Mouse (Mus musculus): ENCODE data around the gene Sppl2b.
"Not testable (repeated sequence)": the region's sequence is repeated elsewhere in the genome, so short reads cannot be mapped to it uniquely, and the experiment has no call there.

The Sppl2b gene

DNA sequence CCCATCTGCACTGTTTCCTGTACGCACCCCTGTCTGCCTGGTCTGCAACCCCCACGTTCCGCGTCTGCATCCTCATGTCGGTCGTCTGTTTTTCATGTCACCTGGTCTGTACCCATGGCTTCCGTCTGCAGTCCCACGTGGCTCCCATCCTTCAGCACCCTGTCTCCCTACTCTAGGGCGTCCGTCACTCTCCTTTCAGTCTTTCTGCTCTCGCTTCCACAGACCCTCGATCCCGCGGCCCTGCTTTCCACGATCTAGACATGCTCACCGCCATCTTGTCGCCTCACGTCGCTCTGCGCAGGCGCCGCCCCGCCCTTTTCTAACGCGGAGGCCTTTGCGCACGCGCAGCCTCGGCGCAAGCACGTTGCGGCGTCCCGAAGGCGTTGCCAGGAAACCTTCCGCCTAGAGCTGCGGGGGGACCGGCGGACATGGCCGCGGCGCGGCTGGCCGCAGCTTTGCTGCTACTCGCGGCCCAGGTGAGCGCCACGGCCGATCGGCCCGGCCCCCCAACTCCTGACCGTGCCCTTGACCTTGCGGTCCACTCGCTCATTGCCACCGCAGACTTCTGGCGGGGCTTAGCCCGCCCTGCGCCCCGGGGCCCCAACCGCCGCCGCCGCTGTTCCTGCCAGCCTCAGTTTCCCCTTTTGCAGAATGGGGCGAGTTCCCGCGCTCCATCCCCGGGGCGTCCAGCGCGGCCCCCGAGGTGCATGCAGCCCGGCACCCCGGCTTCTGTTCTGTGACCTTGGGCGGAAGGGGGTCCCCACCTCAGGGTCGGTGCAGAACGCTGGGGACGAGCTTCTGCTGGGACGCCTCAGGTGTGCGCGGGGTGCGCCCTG, at the start of gene Sppl2b, which contains the start of gene Lsm7:
TSS of gene Sppl2b (plus strand) at position 363 of the 836 bp plus-strand sequence.
TSS of gene Lsm7 (minus strand) at position 297 of the 836 bp plus-strand sequence.
- peak; percentile 99 for DNase-seq (ENCODE audit: low spot score)

DNA sequence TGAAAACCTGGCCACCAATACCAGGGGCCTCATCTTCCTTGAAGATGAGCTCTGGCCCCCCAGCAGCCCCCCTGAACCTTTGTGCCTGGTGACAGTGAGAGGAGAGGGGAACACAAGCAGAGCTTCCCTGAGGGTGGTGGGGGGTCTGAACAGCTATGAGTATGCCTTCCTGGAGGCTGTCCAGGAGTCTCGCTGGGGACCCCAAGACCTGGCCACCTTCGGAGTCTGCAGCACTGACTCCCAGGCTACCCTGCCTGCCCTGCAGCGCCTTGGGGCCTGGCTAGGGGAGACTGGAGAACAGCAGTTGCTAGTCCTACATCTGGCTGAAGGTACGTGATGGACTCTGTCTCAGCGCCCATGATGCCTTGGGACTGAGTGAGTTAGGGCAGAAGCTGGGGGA, 49.8 kb upstream of the Sppl2b start:
- DNase-seq (ENCODE audit: low spot score) = no peak

DNA sequence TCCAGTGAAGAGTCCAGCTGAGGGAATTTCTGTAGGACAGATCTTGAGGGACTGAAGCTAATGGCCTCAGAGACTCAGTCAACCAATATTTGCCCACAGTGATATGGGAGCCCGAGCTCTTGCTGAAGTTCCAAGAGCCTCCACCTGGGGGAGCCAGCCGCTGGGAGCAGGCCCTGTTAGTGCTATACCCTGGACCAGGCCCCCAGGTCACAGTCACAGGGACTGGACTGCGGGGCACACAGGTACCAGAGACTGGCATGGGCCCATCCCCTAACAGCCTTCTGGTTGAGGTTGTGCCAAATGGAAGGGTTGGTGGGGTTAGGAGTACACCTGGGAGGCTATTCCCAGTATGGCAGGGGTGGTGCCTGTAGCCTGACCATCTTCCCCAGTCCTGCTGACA, 49.1 kb upstream of the Sppl2b start:
- DNase-seq (ENCODE audit: low spot score) = peak; percentile 63

DNA sequence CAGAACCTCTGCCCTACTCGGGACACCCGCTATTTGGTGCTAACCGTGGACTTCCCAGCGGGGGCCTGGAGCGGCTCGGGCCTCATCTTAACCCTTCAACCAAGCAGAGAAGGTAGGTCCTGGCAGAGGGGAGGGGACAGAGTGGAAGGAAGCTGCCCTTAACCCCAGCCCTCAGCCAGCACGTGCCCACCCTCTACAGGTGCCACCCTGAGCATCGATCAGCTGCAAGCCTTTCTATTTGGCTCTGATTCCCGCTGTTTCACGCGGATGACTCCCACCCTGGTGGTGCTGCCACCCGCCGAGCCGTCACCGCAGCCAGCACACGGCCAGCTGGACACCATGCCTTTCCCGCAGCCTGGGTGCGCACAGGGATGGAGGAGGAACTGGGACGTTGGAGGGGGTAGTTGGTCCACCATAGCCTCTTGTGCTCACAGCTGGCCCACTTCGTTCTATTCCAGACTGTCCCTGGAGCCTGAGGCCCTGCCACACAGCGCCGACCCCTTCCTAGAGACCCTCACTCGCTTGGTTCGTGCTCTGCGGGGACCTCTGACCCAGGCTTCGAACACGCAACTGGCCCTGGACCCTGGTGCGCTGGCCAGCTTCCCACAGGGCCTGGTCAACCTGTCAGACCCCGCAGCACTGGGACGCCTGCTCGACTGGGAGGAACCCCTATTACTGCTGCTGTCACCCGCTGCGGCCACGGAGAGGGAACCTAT, 48.6 kb upstream of the Sppl2b start:
- DNase-seq (ENCODE audit: low spot score) = no peak

DNA sequence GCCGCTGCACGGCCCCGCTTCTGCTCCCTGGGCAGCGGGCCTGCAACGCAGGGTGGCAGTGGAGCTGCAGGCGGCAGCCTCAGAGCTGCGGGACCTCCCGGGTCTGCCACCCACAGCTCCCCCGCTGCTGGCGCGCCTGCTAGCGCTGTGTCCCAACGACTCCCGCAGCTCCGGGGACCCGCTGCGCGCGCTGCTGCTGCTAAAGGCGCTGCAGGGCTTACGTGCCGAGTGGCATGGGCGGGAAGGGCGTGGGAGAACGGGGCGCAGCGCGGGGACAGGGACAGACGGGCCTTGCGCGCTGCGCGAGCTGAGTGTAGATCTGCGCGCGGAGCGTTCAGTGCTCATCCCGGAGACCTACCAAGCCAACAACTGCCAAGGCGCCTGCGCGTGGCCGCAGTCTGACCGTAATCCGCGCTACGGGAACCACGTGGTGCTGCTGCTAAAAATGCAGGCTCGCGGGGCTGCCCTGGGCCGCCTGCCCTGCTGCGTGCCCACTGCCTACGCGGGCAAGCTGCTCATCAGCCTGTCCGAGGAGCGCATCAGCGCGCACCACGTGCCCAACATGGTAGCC, 47.9 kb upstream of the Sppl2b start:
- no peak for DNase-seq (ENCODE audit: low spot score)

DNA sequence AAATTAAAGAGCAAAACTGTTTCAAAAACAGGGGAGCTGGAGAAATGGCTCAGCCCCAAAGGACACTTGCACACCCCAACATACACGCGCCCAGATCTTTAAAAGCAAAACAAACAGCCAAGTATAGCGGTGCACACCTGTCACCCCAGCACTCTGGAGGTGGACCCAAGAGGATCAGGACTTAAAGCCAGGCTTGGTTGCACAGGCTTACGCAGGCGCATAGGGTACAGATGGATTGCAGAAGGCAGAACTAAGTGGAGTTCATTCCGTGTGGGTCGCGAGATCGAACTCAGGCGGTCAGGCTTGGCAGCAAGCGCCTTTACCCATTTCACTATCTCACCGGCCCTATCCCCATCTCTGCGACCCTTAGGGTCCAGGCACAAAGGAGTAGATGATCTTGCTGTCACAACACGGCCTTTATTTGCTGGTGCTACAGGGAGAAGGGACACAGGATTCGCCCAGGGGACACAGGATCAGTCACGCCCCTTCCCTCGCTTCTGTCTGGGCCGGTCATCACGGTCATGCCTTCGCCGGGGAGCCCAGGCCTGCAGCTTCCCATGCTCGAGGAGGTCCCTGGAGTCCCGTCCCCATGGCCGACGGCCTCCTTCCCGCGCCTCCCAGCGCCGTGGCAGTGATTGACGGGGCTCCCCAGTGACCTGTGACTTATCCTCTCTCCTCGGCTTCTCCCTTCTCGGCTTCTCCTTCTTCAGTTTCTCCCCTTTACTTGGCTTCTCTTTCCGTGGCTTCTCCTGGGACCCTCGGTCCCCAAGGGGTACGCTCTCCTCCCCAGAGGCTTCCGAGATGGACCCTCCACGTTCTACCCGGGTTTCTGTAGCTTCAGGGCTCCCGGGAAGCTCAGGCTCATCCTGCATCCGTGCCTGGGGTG, 46.7 kb upstream of the Sppl2b start:
- no peak for DNase-seq (ENCODE audit: low spot score)

DNA sequence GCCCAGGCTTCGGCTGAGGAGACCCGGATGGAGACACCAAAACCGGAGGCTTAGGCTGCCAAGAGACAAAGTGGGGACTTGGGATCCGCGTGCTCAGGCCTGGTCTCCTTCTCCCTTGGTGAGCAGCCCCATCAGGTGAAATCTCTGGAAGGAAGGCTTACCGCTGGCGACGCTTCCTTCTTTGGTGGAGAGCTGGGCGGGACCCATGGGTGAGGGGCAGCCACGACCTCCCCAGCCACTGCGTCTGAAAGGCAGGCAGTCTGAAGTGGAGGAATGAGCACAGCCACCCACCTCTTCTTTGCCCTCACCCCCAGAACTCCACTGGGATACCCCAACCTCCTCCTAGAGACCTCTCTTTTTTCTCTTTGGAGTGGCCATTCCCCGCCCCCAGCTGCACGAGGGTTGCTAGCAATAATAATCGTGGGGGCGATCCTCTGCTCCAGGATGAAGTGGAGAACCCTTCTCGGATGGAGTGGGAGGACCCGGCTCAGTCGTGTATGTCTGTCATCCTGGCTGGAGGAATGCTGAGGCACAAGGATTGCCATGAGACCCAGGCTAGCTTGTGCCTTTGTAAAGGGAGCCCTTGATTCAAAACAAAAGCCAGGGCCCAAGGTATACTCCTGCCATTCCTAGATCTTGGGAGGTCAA, 46.0 kb upstream of the Sppl2b start:
- no peak for DNase-seq (ENCODE audit: low spot score)

DNA sequence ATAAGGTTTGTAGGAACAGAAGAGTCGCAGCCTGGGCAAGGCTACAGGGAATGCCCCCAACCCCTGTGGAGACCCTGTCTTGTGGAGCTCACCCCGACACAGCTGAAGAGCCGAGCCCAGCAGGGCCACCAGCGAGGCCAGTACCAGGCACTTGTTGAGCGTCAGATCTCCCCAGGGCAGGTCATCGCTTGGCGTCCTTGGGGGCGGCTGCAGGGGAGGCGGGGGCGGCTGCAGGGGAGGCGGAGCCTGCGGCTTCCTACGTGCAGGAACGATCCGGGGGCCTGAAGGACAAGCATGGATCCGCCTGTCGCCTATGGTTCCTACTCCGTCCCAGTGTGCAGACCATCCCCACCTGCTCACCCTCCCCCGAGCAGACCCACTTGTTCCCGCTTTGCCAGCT, 45.0 kb upstream of the Sppl2b start:
- no peak for DNase-seq (ENCODE audit: low spot score)

DNA sequence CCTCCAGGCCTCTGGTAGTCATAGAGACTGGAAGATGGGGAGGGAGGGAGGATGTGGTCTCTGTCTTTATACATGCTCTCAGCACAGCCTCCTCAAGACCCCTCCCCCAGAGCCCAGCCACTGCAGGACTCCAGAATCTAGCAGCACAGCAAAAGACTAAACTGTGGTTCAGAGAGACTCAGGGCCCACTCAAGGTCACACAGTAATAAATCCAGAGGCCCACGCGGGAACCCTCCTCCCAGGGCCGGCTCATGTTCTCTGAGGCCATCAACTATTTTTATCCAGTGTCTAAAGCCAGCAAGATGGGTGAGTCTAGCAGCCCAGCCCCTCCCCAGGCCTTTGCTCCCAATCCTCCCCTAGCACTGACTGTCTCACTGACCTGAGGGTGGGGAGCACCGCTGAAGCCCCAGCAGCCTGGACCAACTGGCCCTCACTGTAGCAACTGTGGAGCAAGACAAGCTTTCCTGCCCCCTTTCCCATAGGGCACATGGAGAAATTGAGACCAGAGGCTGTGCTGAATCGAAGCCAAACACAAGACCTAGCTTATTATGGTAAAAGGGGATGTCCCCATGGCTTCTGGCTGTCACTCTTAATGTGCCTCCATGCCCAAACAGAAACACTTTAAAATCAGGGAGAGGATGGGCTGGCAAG, 42.6 kb upstream of the Sppl2b start:
- no peak for DNase-seq (ENCODE audit: low spot score)

DNA sequence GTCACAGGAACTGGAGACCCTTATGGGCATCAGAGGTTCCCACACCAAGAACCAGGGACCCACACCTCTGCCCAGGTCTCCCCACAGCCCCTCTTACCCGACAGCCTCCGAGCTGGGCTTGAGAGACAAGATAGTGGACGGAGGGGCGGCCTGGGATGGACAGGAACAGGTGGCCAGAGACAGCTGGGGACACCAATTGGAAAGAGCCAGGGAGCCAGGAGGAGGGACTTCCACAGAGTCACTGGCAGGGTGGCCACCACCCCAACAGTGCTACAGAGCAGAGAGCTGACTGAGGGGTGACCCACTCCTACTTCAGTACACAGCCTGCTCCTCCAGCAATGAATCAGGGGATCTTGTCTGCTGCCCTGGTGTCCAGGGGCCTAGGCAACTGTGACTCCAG, 41.7 kb upstream of the Sppl2b start, which contains the start of gene Jsrp1:
TSS of gene Jsrp1 (minus strand) at position 133 of the 400 bp plus-strand sequence.
- no peak for DNase-seq (ENCODE audit: low spot score)

DNA sequence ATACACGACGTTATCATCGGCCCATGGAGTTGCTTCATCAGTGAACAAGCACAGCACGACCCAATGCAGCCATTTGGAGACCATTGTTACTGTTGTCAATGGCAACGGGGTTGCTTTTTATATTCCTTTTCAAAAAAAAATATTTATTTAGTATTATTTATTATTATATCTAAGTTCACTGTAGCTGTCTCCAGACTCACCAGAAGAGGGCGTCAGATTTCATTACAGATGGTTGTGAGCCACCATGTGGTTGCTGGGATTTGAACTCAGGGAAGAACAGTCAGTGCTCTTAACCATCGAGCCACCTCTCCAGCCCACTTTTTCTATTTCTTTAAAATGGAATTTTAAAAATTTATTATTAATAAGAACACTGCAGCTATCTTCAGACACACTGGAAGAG, 40.3 kb upstream of the Sppl2b start:
- no peak for DNase-seq (ENCODE audit: low spot score)

DNA sequence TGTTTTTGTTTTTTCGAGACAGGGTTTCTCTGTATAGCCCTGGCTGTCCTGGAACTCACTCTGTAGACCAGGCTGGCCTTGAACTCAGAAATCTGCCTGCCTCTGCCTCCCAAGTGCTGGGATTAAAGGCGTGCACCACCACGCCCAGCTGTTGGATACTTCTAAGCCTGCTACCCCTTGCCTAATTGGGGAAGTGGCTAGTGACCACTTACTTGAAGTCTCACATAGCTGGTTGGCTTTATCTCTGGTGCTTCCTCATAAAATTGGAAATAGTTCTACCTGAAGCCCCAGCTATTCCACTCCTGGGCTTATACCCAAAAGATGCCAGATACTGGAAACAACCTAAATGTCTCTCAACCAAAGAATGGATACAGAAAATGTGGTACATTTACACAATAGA, 38.8 kb upstream of the Sppl2b start:
- not testable (repeated sequence) for DNase-seq (ENCODE audit: low spot score)

DNA sequence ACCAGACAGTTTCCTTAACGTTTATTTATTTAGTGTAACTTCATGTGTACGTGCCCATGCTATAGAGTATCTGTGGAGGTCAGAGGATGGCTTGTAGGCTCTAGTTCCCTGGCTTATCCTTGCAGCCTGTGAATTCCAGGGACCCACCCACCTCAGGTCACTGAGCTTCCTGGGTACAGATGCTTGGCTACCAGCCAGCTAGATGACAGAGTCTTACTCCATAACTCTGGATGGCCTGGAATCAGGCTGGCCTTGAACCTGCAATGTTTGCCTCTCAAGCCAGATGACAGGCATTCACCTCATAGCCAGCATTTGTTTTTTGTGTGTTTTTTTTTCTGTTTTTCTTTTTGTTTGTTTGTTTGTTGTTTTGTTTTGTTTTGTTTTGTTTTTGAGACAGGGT, 37.9 kb upstream of the Sppl2b start:
- no peak for DNase-seq (ENCODE audit: low spot score)

DNA sequence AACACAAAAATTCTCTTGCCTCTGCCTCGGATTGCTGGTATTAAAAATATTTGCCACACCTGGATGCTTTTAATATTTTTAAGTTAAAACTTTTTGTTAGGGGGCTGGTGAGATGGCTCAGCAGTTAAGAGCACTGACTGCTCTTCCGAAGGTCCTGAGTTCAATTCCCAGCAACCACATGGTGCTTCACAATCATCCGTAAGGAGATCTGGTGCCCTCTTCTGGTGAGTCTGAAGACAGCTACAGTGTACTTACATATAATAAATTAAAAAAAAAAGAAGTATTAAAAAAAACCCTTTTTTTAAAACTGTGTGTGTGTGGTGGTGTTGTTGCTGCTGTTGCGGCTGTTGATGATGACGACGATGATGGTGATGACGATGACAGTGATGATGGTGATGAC, 37.1 kb upstream of the Sppl2b start:
- not testable (repeated sequence) for DNase-seq (ENCODE audit: low spot score)

DNA sequence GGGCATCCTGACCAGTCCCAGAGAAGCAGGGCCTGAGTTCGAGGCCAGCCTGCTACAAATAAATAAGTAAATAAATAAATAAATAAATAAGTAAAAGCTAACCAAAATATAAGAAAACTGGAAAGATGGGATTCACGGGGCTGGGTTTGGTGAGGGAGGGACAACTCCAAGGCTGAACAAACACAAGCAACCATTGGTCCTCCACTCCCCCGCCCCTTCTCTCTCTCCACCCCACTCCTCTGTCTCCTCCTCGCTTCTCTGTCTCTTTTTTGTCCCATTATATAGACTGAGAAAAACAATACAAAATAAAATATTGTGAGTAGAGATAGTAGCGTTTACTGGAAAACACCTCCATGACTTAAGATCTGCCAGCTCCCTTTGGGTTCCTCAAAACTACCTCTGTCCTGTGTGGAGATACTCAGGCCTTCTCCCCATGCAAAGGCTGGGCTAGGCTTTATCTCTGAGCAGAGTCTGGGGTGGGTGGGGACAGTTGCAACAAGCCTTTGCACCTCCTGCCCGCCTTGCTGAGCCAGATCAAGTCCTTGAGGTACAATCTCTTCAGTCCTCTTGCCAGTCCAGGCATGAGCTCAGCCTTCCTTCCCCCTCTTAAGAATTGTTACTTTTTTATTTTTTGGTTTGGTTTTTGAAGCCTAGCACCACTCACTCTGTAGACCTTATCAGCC, 36.3 kb upstream of the Sppl2b start:
- DNase-seq (ENCODE audit: low spot score) = no peak

DNA sequence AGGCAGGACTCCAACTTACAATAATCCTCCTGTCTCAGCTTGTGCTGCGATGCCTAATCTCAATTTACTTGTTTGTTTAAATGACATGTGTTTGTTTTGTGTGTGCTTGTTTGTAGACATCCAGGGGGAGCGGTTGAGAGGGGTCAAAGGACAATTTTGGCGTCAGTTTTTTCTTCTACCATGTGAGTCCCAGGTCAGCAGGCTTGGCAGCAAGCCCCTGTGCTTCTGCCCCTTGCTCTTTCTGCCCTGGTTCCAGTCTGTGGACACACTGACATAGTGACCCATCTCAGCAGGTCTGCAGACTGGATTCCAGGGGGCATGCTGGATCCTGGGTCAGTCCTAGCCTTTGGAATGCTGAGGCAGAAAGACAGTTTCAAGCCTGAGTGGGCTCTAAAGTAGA, 35.7 kb upstream of the Sppl2b start:
- no peak for DNase-seq (ENCODE audit: low spot score)

DNA sequence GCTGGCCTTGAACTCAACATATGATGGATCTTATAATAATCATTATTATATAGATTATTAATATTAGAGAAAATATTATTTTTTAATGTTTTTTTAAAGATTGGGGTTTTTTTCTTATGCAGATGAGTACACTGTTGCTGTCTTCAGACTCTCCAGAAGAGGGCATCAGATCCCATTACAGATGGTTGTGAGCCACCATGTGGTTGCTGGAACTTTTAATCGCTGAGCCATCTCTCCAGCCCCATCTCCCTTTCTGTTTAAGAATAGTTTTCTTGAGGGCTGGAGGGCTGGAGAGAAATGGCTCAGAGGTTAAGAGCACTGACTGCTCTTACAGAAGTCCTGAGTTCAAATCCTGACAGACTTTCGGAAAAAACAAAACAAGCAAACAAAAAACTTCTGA, 33.1 kb upstream of the Sppl2b start:
- no peak for DNase-seq (ENCODE audit: low spot score)

DNA sequence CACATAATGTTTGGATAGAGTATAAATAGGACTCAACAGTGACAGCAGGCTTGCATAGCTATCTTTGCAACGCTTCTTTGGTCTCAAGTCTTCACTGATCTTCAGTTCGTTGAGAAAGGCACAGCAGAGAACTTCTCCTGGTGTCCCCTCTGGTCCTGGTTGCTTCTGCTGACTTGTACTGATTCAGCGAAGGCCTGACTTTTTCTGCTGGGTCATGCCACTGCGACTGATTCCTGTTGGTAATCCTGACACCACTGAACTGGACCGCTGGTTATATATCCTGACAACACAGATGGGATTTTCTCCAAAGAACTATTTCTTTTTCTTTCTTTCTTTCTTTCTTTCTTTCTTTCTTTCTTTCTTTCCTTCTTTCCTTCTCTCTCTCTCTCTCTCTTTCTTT, 32.5 kb upstream of the Sppl2b start:
- DNase-seq (ENCODE audit: low spot score) = no peak

DNA sequence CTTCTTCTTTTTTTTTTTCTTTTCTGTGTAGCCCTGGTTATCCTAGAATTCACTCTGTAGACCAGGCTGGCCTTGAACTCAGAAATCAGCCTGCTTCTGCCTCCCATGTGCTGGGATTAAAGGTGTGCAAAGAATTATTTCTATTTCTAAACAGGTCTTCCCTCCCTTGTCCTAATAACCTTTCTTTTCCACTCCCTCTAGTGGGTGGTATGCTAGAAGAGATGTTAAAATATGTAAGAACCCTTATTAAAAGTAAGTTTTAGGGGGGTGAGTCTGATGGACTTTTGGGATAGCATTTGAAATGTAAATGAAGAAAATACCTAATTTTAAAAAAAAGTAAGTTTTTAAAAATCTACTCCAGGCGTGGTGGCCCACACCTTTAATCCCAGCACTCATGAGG, 31.8 kb upstream of the Sppl2b start:
- no peak for DNase-seq (ENCODE audit: low spot score)
